Mouse (Mus musculus): ENCODE results near the gene Synrg.

DNA sequence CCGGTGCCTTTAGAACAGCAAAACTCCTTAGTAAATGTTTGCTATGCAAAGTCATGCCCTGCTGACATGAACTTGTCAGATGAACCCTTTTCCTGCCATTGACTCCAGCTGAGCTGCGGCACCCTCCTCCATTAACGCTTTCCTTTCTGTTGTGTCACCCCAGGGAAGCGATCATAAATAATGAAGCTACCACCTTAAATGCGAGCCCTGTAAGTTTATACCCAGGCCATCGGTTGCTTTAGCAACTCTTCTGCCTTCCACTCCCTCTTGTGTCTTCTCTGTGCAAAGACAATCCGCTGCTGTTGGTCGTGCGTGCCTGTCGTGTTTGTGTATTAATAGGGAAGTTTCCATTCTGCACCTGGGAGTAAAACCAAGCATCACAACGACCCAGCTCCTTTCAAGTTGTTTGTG is 101.8 kb downstream of the Synrg start:
- TF ChIP-seq POLR2A (IDR thresholded peaks at IDR 0.05; ENCODE audit: borderline replicate concordance, insufficient read depth, low read length) (no peak), CTCF (IDR thresholded peaks at IDR 0.05; ENCODE audit: borderline replicate concordance, insufficient read depth, low read depth, low read length) (peak; percentile 57; the same call in 1 of the 2 replicates)

Measured in cerebellum, adult 2 months (tissue).